Mouse (Mus musculus) natural killer cell, adult 2 months (primary cell): ENCODE results near the gene Il6ra.
A peak's percentile ranks its signal among the peaks of the same experiment; 100 is the strongest.

Source experiments
- DNase-seq, 2 experiments: peaks; one replicate each; pipeline ENCODE4 v3.0.0; 2022; ENCODE audit warnings: low spot score in 2 of 2

The Il6ra gene

DNA sequence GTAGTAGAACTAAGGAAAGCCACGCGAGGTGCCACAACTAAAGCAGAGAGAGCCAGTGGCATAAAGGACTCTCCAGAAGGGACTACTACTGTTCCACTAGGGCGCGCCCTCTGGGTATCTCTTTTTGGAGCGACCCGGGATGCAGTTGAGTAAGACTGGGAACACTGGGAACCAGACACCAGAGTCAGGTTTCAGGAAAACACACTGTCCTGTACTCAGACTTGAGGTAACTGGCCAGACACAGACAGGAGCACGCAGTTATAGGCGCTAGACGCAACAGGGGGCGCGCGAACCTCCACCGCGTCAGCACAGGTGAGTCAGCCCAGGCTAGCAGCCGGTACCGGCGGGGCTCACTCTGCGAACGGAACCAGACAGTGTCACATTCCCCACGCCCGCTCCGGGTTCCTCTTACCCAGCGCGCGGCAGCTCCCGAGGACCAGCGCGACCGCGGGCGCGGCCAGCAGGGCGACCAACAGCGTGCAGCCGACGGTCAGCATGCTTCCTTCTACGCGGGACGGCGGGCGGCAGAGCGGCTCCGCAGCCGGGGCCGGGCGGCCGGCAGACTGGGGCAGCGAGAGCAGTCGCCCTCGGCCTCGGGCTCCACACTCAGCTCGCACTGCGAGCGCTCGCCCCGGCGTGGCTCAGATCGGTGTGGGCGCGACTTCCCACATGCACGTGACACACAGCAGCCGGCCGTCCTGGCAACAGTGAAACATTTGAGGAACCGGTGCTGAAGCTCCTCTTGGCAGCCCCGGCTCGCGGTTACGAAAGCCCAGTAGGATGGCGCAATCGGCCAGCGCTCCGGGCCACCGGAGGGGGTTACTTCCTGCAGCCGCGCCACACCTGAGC, at the start of gene Il6ra:
Gene Il6ra, minus strand, starts transcription at position 654 of the 849 bp plus-strand sequence.
- peak; percentile 46 to 80 for DNase-seq

DNA sequence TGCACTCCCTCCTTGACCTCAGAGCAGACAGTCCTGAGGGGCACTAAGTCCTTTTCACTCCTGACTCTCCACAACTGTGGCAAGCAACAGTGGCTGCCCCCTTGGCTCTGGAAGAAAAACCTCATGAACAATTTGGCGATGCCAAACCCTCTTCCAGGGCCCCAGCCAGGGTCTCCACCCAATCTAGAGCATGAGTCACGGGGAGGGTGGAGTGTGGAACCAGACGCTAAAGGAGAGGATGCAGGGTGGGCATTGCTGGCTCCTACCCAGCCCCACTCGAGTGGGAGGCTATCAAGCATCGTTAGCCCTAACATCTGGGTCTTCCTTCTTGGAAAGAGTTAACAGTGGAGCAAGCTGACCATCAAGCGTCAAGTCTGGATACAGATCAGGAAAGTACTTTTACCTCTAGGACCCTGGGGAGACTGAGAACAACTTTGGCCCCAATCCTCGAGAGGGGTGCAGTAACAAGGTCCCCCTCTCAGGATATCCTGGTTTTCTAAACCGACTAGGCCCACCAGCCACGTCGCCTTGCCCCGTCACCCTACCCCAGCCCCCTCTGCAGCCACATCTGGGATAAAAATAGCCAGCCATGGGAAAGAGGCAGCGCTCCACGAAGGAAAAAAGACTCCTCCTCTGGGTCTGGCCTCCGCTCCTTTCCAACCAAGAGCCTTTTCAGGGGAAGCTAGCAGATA, 49.2 kb upstream of the Il6ra start:
- DNase-seq: no peak

DNA sequence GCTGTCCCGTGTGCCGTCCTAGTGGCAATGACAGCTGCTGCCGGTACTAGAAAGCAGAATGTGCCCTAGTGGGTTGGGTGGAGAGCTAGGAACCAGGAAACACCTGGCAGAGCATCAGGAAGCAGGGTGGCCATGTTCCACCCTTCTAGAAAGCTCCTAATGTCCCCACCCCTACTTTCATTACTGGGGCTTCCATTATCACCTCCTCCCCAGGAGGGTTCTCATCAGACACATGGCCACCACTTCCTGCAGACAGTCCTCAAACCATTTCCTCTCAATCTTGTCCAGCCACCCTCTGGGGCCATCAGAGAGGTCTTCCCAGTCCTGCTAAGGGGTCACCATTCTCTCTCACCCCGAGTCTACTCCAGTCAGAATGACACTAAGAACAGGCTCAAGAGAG, 48.4 kb upstream of the Il6ra start:
- peak; percentile 42 to 62 for DNase-seq

DNA sequence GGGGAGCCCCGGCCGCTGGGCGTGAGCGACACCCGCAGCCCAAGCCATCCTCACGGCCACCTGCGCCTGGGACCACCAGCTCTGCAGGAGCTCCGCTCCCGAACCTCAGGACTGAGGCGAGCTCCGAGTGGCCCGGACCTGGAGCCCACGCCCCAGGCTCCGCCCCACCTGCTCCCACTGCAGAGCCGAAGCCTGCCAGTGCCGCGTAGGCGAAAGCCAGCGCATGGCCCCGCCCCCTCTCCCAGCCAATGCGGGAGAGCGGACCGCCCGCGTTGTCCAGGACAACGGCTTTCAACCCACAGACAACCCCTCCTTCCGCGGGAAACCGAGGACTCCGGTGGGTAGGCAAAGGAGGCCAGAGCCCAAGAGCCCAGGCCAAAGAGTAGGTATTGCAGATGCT, 47.5 kb upstream of the Il6ra start:
- peak; percentile 76 to 77 for DNase-seq

DNA sequence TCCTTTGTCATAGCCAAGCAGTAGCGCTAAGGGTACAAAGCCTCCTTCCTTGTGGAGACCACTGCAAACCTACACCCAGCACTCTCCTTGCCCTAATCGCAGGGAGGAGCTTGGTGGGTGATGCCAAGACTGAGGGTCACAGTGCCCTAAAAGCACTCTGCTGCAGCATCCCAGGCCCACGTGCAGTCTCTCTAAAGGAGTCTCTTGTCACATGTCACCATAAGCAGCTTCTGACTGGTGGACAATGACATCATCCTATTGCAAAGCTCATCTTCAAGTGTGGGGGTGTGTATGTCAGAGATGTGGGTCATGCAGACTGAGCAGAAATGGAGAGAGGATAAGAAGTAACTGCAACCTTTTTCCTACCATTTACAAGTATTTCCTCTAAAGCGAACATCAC, 46.4 kb upstream of the Il6ra start:
- no peak for DNase-seq

DNA sequence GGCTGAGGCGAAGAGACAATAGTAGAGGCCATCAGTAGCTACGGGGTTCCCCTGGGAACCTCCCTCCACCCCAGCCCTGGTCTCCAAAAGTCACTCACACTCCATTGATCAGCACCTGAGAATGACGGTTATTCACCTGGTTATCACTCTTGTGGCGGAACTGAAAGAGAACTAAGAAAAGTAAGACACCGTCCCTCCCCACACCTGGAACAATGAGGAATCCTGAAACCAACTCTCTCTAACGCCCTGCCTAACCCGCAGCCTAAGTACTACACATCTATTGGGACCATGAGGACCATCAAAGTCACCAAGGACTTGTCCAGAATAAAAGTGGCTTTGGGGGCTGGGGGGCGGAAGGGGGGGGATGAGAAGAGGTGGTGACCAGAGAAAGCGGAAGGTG, 44.9 kb upstream of the Il6ra start:
- DNase-seq: no peak

DNA sequence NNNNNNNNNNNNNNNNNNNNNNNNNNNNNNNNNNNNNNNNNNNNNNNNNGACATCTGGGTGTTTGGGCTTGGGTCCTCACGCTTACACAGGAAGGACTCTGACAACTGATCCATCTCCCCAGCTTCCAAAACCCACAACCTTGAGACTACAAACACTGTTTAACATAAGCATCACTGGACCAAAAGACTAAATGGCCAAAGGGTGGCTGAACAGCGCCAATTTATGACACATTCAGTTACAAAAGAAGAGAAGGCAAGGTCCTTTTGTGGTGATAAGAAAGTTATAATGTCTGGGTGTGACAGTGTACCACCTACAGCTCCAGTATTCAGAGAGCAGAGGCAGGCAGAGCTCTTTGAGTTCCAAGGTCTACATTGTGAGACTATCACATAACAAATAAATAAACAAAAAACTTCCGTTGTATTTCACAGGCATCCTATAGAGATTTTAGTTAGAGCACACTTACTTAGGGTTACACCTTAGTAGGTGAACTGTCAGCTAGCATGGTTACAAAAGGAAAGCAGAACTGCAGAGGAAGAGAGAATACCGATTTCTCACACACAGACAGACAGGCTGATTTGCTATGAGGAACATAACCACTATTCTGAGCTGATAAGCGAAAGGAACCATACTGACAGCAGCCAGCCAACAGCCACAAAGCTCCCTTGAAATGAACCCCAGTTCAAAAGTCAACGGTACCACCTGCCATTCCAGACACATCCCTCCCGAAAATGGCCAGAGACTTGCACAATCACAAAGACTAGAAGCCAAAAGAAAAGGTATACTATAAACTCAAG, 43.4 kb upstream of the Il6ra start:
- DNase-seq: no peak

DNA sequence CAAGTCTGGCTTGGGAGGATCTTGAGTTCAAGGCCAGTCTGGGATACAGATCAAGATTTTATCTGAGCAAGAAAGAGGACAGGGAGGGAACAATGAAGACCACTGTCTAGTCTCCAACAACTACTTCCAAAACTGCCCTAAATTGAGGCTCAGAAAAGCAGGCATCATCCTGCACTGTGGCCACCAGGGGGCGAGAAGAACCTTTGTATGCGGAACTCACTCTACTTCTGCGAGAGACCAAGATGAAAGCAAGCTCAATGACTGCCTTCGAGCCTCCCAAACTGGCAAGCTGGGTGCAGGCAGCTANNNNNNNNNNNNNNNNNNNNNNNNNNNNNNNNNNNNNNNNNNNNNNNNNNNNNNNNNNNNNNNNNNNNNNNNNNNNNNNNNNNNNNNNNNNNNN, 40.4 kb upstream of the Il6ra start:
- peak; percentile 66 to 76 for DNase-seq

DNA sequence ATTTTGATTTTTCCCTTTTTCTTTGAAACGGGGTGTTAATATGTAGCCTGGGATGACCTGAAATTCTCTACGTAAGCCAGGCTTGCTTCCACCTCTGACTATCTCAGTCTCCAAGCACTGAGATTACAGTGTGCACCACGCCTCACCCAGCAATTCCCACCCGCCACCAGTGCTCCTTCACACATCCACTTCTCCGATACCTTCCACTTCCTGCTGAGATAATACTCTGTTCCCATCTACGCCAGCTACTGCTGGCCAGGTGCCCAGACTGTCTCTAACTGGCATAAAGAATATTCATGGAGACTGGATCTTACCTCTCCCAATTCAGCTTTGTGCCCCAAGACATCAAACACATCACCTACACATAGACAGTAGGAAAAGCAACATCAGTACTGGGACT, 35.7 kb upstream of the Il6ra start:
- DNase-seq: no peak

DNA sequence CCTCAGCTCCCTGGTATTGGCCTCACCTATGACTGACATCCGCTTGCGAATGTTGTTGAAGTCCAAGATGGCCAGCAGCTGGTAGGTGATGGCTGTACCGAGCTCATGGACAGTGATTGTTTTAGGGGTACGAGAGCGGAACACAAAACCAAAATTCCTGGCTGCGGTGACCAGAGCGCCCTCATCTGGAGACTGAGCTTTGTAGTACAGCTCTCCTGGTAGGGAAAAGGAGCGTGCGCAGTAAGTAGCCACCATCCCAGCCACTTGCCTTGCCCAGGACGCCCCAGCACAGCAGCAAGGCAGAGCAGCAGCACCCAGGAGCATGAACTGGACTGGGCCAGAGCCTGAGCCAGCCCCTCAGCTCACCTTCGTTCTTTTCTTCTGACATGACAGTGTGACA, 35.0 kb upstream of the Il6ra start:
- no peak for DNase-seq

DNA sequence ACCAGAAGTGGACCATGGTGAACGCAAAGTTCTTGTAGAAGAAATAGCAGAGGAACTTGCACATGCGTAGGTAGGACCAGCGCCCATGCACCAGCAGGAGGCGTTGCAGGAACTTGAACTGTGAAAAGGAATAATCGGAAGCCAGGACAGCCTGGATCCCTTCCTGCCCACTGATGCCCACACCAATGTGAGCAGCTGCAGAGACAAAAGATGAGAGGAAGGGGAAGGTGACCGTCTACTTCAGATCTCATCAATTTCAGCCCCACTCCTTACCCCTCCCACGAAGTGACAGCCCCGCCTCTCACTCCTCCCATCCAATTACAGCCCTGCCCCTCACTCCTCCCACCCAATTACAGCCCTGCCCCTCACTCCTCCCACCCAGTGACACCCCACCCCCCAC, 32.0 kb upstream of the Il6ra start:
- DNase-seq: no peak

DNA sequence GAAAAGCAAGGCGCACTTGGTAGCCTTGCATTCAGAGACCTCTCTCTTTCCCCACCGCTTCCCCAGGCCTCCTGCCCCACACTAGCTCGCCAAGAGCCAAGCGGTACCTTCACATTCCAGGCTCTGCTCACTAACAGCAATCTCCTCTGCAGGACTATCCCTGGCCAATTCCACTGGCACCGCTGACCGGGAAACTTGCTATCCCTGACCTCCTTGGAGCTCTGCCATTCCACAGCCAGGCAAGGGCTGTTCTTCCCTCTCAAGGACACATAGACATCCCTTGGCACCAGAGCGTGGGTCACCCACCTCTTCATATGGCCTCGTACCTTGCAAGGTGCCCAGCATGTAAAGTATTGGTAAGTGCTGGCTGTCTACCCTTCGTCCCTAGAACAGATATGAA, 29.9 kb upstream of the Il6ra start:
- no peak for DNase-seq

DNA sequence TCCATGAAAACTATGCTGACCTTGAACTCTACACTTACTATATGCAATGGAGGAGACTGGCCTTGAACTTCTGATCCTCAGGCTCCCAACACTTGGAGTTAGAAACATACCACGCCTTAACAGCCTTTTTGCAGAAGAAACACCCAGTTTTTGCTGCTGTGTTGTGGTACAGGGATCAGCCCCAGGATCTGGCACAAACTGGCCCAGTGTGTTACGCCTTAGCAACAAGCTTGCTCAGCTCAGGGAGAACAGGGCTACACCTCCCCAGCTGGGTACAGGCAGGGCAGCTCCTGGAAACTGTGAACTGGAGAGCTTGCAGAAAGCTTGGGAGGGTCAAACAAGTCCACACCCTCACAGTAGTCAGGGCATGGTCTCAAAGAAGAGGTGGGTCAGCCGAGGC, 23.5 kb upstream of the Il6ra start:
- DNase-seq: no peak

DNA sequence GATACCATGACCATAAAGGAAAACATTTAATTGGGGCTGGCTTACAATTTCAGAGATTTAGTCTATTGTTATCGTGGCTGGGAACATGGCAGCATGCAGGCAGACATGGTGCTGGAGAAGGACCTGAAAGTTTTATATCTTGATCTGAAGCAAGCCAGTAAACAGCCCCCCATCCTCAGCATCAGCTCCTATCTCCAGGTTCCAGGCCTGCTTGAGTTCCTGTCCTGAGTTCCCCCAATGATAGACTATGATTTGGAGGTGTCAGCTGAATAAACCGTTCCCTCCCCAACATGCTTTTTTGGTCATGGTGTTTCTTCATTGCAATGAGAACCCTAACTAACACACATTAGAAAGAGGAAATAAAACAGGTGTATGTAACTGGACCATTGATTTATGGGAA, 19.9 kb upstream of the Il6ra start:
- DNase-seq: no peak

DNA sequence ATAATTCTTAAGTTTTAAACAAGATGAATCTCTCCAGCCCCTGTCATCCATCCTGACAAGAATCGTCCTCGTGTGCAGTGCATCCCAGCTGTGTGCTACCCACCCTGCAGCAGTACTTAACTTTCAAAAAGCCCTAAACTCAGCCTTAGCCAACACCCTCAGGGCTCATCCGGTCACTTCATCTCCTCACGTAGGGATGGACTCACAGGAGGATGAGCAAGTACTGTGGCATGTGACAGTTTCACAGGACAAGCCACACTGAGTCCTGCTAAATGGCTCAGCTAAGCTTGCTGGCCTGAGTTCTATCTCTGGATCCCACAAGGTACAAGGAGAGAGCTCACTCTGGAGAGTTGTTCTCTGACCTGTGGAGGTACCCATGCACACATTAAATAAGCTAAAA, 16.0 kb upstream of the Il6ra start:
- DNase-seq: no peak

DNA sequence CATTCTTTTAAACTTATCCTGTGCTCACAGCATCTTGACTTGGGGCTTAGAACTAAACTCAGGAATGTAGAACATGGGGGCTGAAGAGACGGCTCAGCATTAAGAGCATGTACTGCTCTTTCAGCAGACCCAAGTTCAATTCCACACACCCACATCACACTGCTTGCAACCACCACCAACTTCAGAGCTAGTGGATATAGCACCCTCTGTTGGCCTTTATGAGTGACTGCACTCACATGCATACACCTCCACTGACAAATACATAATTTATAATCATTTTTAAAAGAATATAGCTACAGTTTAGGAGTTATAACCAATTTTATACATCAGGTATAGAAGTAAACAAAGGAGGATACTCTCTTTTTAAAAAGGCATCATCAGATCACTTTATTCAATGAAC, 13.4 kb upstream of the Il6ra start:
- DNase-seq: no peak

DNA sequence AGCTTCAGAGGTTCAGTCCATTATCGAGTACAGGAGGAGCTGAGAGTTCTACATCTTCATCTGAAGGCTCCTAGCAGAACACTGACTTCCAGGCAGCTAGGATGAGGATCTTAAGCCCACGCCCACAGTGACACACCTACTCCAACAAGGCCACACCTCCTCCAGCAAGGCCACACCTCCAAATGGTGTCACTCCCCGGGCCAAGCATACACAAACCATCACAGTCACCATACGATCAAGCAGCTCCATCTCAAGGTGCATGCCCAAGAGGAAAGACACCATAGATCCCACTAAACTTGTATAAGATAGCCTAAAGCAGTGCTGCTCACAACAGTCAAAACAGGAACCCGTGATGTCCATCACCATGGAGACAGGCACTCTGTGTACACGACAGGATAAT, 7.7 kb upstream of the Il6ra start:
- no peak for DNase-seq

DNA sequence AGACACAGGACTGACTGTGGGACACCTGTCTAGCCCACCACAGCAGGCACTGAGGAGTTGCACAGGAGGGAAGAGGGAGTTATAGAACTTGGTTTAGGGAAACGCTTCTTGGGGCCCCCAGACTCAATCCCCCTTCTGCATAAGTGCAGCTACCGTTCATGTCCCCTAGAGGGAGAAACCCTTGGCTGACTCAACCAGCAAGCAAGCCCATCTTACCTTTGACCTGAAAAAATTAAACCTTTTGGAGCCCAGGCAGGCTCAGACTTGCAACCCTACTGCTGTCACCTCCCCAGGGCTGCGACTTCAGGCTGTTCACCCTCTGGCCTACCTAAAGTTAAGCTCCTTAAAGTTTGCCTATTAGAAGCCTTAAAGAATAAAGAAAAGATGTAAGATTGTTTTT, 4.4 kb upstream of the Il6ra start:
- no peak for DNase-seq

DNA sequence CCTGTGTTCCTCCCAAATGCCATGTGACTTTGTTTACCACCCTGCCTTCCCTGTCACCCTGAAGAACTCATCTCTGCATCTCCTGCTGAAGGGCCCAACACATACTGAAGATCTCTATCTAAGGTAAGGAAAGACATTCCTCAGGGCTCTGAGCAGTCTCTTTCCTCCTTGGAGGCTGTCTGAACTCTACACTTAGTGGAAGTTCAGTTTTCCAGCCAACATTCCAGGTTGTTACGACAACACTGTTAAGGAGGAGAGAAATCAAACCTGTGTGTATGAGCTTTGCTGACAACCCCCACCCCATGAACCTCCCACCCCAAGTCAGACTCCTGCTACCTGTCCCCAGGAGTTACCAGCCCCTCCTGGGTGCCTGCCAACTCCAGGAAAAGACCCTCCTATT, 3.6 kb upstream of the Il6ra start:
- DNase-seq: no peak

DNA sequence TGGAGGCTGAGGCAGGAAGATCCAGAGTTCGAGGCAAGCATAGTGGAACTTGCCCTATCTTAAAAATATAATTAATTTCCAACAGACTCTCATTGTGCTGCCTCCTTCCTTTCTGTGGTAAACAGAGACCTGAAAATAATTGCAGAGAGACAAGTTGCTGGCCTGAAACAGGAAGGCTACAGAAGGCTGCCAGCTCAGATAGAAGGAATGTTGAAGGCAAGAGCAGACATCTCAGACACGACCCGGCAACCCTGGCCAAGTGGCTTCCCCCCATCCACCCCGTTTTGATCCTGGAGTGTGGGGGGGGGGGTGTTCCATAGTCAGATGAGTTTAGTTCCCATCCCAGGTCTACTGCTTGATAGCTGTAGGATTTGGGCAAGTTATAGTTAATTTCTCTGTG, 1.7 kb upstream of the Il6ra start:
- DNase-seq: no peak

DNA sequence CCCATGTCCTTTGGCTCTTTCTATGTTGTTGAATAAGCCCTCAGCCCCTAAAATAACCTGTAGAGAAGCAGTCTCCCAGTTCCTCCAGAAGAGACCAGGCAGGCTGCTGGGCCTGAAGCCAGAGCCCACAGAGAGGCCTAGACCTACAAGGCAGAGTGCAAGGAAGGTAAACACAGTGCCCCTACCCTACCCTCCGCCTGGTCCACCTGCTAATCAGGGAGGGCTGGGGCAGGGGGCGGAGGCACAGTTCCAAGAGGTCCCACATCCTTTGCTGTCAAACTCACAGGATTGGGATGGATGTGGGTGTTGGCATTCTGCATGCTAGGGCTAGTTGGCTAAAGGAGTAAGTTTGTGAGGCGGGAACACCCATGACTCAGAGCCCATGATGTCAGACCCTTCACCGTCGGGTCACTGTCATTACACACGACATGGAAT, 871 bp downstream of the Il6ra start:
- DNase-seq: peak in 1 of 2 experiments; percentile 5

DNA sequence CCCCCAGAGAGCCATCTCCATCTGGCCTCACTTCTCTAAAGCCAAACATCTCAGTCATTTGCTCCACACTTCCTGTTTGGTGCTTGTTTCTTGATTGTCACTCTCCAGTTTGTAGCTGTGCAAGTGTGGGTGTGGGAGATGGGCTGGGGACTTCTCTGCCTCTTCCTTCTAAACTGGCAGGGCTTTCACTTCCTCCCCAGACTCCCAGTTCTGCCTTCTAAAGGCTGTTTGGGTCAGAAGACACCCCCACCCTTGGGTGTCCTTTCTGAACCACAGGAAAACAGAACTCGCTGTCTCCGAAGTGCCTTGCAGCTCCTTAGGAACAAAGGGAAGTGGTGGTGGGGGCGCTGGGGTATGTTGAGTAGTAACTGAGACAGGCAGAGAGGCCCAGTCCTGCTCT, 1.8 kb downstream of the Il6ra start:
- DNase-seq: peak; percentile 4 to 68
